Mouse (Mus musculus) heart, postnatal 0 days (tissue): ENCODE data around the gene Atxn2l.

Experiments used
- CTCF ChIP-seq: IDR thresholded peaks from 2 replicates; pipeline ENCODE4 v1.5.1; 2016; ENCODE audit warnings: antibody characterized with exemption, control low read depth, low read depth
- EP300 ChIP-seq: IDR thresholded peaks from 2 replicates; pipeline ENCODE4 v1.6.1; 2016; ENCODE audit warnings: antibody characterized with exemption, low read depth

GRCm38 (mm10) chr7:126466707-126467106, 36.5 kb downstream of the Atxn2l start:
- TF ChIP-seq CTCF (no peak), EP300 (no peak)
